In the genomic region with DNA sequence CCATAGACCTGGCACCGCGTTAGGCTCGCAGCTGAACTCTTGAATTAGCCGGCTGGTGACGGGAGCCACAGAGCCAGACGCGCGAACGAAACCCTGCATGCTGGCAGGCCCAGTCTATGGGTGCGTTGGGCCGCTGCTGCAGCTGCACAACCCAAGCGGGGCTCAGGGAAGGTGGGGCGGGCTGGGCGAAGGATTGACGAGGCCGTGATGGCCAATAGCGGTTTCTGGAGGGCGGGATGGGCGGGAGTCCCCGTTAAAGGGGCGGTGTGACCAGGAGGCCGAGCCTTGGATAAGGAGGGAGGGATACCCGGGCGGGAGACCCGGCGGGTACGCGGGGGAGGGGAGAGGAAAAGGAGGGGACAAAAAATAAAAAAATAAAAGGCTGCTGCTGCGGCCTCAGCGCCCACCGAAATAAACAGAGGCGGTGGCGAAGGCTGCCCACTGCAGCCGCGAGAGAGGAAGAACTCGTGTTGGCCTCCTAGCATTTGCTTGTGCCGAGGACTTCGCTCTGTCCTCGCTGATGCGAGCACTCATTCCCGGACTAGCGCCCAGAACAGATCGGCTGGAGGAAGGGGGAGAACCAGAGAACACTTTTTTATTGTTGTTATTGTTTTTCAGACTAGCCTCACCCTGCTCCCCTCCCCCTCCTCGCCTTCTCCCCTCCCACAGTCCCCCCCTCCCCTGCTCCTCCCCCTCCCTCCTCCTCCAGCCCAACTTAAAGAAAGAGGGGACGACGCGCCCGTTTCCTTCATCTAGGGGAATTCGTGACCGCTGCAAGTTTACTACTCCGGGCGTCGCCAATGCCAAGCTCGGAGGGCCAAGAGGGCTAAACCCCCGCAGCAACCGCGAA, we compare ENCODE assay signal across 9 mouse cellular contexts. TPM values are rescaled to one million over a fixed set of nuclear protein-coding genes. Genes with fewer than 3 reads are reported as not detected.
DNase-seq lines count a peak whose midpoint lies in the region; ATAC-seq lines count a peak whose summit lies in the region.
"Had no signal": no experiment of that assay in that cellular context is flagged by ENCODE, and none has a peak within 500 bp of the region (broad histone marks: within the 10 kb centered on the region; RNA-seq: fewer than 3 reads in every experiment).

No protein-coding gene starts in this region.

- H3K4me2 ChIP-seq in kidney, embryonic 15.5 days = peak overlapping the region; percentile 77
- H3K4me2 ChIP-seq in intestine, embryonic 15.5 days (replicated peaks) = peak overlapping the region; percentile 75

- peaks cover 99% of the 10 kb centered on the region for H3K27me3 ChIP-seq in kidney, embryonic 15.5 days
- peaks cover 90% of the 10 kb centered on the region for H3K27me3 ChIP-seq in intestine, embryonic 15.5 days (replicated peaks)

- under 1% methylated on average over 57 of the region's 57 CpGs for WGBS in kidney, embryonic 15.5 days
- WGBS in intestine, embryonic 15.5 days = under 1% methylated on average over 56 of the region's 57 CpGs

- DNase-seq in kidney, adult 9 months = no peak
- peak; percentile 93 for DNase-seq in R1 (ENCODE audit: low read depth, low spot score)
- peak; percentile 89 for DNase-seq in embryo, embryonic 9.5 days (ENCODE audit: extremely low spot score)
- DNase-seq in neural tube, embryonic 10.5 days (ENCODE audit: extremely low spot score, low spot score) = peak; percentile 88
- DNase-seq in left cerebral cortex, postnatal 25 days (ENCODE audit: low spot score in 2 of 2) = no peak

- no peaks in the 10 kb centered on the region for H3K9me3 ChIP-seq in kidney, embryonic 15.5 days (replicated peaks)
- H3K9me3 ChIP-seq in intestine, embryonic 15.5 days = no peaks in the 10 kb centered on the region

- H3K4me3 ChIP-seq in kidney, embryonic 15.5 days (replicated peaks) = peak overlapping the region; percentile 44
- H3K4me3 ChIP-seq in intestine, embryonic 15.5 days (replicated peaks) = peak overlapping the region; percentile 32

- peaks cover 32% of the 10 kb centered on the region for H3K4me1 ChIP-seq in kidney, embryonic 15.5 days
- peaks cover 25% of the 10 kb centered on the region for H3K4me1 ChIP-seq in intestine, embryonic 15.5 days (replicated peaks)

- peak; percentile 58 for ATAC-seq in kidney, embryonic 15.5 days (replicated peaks; ENCODE audit: low FRiP score)
- ATAC-seq in intestine, embryonic 15.5 days = peak; percentile 54
- no peak for ATAC-seq in erythroblast, adult 5-6 weeks (replicated peaks; ENCODE audit: low FRiP score, poor library complexity, severe bottlenecking)

- H3K27ac ChIP-seq in kidney, embryonic 15.5 days = no peak overlapping the region
- H3K27ac ChIP-seq in intestine, embryonic 15.5 days = no peak overlapping the region
- H3K27ac ChIP-seq: macrophage had no signal

- H3K36me3 ChIP-seq in kidney, embryonic 15.5 days = no peaks in the 10 kb centered on the region
- H3K36me3 ChIP-seq in intestine, embryonic 15.5 days = no peaks in the 10 kb centered on the region

- intact Hi-C loops in left cerebral cortex, postnatal 25 days (cut with DNase I) = loop anchor here (5.0 kb wide), 1 partner anchor 87 kb away; no protein-coding TSS in a partner anchor

- no peak overlapping the region for H3K9ac ChIP-seq in kidney, embryonic 15.5 days
- no peak overlapping the region for H3K9ac ChIP-seq in intestine, embryonic 15.5 days

RNA-seq across cellular contexts. Expression of a gene that starts 1.0 kb away (rescaled TPM):
- not detected in 2 replicates for polyA plus RNA-seq in kidney, embryonic 15.5 days (2015; fragmentation: Nextera tagmentation; extraction: Ambion mirVana)
- not detected in 2 replicates for polyA plus RNA-seq in intestine, embryonic 15.5 days (2015; fragmentation: Nextera tagmentation; extraction: Ambion mirVana)
- total RNA-seq in erythroblast, adult 5-6 weeks (2015; ENCODE audit: low replicate concordance) = not detected in 2 replicates
- total RNA-seq in erythroblast, adult 5-6 weeks (2017; ENCODE audit: low replicate concordance) = not detected in 2 replicates
- total RNA-seq in left cerebral cortex, postnatal 25 days (2021) = 10 to 100 TPM; 16.0 to 16.5 TPM
- polyA plus RNA-seq: macrophage had no signal

RNA-seq across cellular contexts. Expression of a gene that starts 8.8 kb away (rescaled TPM):
- 0.13 TPM in 1 of 2 replicates, not detected in the other for polyA plus RNA-seq in kidney, embryonic 15.5 days (2015; fragmentation: Nextera tagmentation; extraction: Ambion mirVana)
- polyA plus RNA-seq in intestine, embryonic 15.5 days (2015; fragmentation: Nextera tagmentation; extraction: Ambion mirVana) = 0.16 TPM in 1 of 2 replicates, not detected in the other
- total RNA-seq in erythroblast, adult 5-6 weeks (2015; ENCODE audit: low replicate concordance) = not detected in 2 replicates
- not detected in 2 replicates for total RNA-seq in erythroblast, adult 5-6 weeks (2017; ENCODE audit: low replicate concordance)
- 1 to 10 TPM; 2.3 to 2.7 TPM for total RNA-seq in left cerebral cortex, postnatal 25 days (2021)
- polyA plus RNA-seq: macrophage had no signal

RNA-seq across cellular contexts. Expression of a gene that starts 16.1 kb away (rescaled TPM):
- not detected in 2 replicates for polyA plus RNA-seq in kidney, embryonic 15.5 days (2015; fragmentation: Nextera tagmentation; extraction: Ambion mirVana)
- polyA plus RNA-seq in intestine, embryonic 15.5 days (2015; fragmentation: Nextera tagmentation; extraction: Ambion mirVana) = not detected in 2 replicates
- total RNA-seq in erythroblast, adult 5-6 weeks (2015; ENCODE audit: low replicate concordance) = not detected in 2 replicates
- not detected in 2 replicates for total RNA-seq in erythroblast, adult 5-6 weeks (2017; ENCODE audit: low replicate concordance)
- total RNA-seq in left cerebral cortex, postnatal 25 days (2021) = not detected
- polyA plus RNA-seq: macrophage had no signal

RNA-seq across cellular contexts. Expression of a gene that starts 23.4 kb away (rescaled TPM):
- 0.10 TPM in 1 of 2 replicates, not detected in the other for polyA plus RNA-seq in kidney, embryonic 15.5 days (2015; fragmentation: Nextera tagmentation; extraction: Ambion mirVana)
- polyA plus RNA-seq in intestine, embryonic 15.5 days (2015; fragmentation: Nextera tagmentation; extraction: Ambion mirVana) = not detected in 2 replicates
- total RNA-seq in erythroblast, adult 5-6 weeks (2015; ENCODE audit: low replicate concordance) = not detected in 2 replicates
- not detected in 2 replicates for total RNA-seq in erythroblast, adult 5-6 weeks (2017; ENCODE audit: low replicate concordance)
- under 1 TPM in 1 of 2 experiments, not detected in 1; 0.23 TPM for total RNA-seq in left cerebral cortex, postnatal 25 days (2021)
- polyA plus RNA-seq: macrophage had no signal

RNA-seq across cellular contexts. Expression of a gene that starts 59.9 kb away (rescaled TPM):
- 23.6 and 23.9 TPM in 2 replicates for polyA plus RNA-seq in kidney, embryonic 15.5 days (2015; fragmentation: Nextera tagmentation; extraction: Ambion mirVana)
- 18.9 and 19.1 TPM in 2 replicates for polyA plus RNA-seq in intestine, embryonic 15.5 days (2015; fragmentation: Nextera tagmentation; extraction: Ambion mirVana)
- 0.96 and 22.2 TPM in 2 replicates for total RNA-seq in erythroblast, adult 5-6 weeks (2015; ENCODE audit: low replicate concordance)
- total RNA-seq in erythroblast, adult 5-6 weeks (2017; ENCODE audit: low replicate concordance) = 8.4 and 9.8 TPM in 2 replicates
- total RNA-seq in left cerebral cortex, postnatal 25 days (2021) = 10 to 100 TPM; 31.3 to 32.4 TPM

Comparison
In these comparisons a context has a peak if more than half of its experiments do, and no peak if none do; other contexts are left out.
1. DNase-seq: peak in R1 (single experiment), embryo, embryonic 9.5 days (single experiment) and neural tube, embryonic 10.5 days (single experiment); none in kidney, adult 9 months (single experiment) and left cerebral cortex, postnatal 25 days (0 of 2).
2. RNA of a gene that starts 1.0 kb away (total RNA-seq): 16.0 to 16.5 TPM in left cerebral cortex, postnatal 25 days; not detected in erythroblast, adult 5-6 weeks; every median in the first group is over 10 times any median in the second.